Mouse (Mus musculus) C2C12 (cell line): ENCODE measurements around the gene Chd1.

ENCODE experiments used
- CTCF ChIP-seq: IDR thresholded peaks from one replicate; pipeline ENCODE4 v1.5.1; 2011; ENCODE audit not compliant: control insufficient read depth, insufficient read depth, insufficient read length
- FOSL1 ChIP-seq: IDR thresholded peaks from one replicate; pipeline ENCODE4 v1.8.0; 2011; ENCODE audit warnings: mild to moderate bottlenecking, low read length; ENCODE audit not compliant: poor library complexity, insufficient read depth, severe bottlenecking
- MAX ChIP-seq: IDR thresholded peaks from one replicate; pipeline ENCODE4 v1.6.1; 2011; ENCODE audit warnings: mild to moderate bottlenecking, control low read depth
- MYOG ChIP-seq: IDR thresholded peaks from one replicate; pipeline ENCODE4 v1.6.1; 2011; ENCODE audit not compliant: control insufficient read depth, insufficient read length; ENCODE audit errors: extremely low read depth

GRCm38 (mm10) chr17:15690304-15690703 is 14.5 kb upstream of the Chd1 start:
- TF ChIP-seq CTCF (no peak), FOSL1 (no peak), MAX (no peak), MYOG (no peak)
